Mouse (Mus musculus) small intestine, adult 2 months (tissue): ENCODE measurements around the gene Traf3. TPM values are rescaled to one million over a fixed set of nuclear protein-coding genes. Genes with fewer than 3 reads are reported as not detected.

Experiments
- H3K27ac ChIP-seq: fragments of 200-500 bp; 2 replicates; pipeline ENCODE4 v1.5.1; 2012; ENCODE audit warnings: low read depth, low read length, control low read depth, inconsistent platforms; ENCODE audit not compliant: insufficient read depth
- H3K27me3 ChIP-seq: fragments of 200-500 bp; 2 replicates; pipeline ENCODE4 v1.6.1; 2012; ENCODE audit warnings: mild to moderate bottlenecking, moderate library complexity, low read length, inconsistent platforms; ENCODE audit not compliant: control insufficient read depth, insufficient read depth
- H3K36me3 ChIP-seq: fragments of 200-500 bp; 2 replicates; pipeline ENCODE4 v1.6.1; 2012; ENCODE audit warnings: mild to moderate bottlenecking, low read length, control low read depth, inconsistent platforms; ENCODE audit not compliant: control insufficient read depth, insufficient read depth
- H3K4me1 ChIP-seq: fragments of 200-500 bp; 2 replicates; pipeline ENCODE4 v1.6.1; 2012; ENCODE audit warnings: low read length, inconsistent platforms, mixed read lengths; ENCODE audit not compliant: control insufficient read depth, insufficient read depth, insufficient read length
- H3K4me3 ChIP-seq: fragments of 200-500 bp; 2 replicates; pipeline ENCODE4 v1.5.1; 2012; ENCODE audit warnings: low read depth, mild to moderate bottlenecking, control low read depth, inconsistent platforms, low read length, moderate library complexity
- CTCF ChIP-seq: fragments of 200-500 bp; IDR thresholded peaks from 2 replicates; pipeline ENCODE4 v1.5.1; 2012; ENCODE audit warnings: low read depth, mild to moderate bottlenecking, control low read depth, inconsistent platforms, low read length, moderate library complexity, mixed read lengths; ENCODE audit not compliant: insufficient replicate concordance, insufficient read length; ENCODE audit errors: extremely low read depth
- POLR2A ChIP-seq: fragments of 200-500 bp; IDR thresholded peaks from 2 replicates; pipeline ENCODE4 v1.6.1; 2012; ENCODE audit warnings: low read depth, mild to moderate bottlenecking, control low read depth, inconsistent platforms, low read length, moderate library complexity
- WGBS: fragments of 180-500 bp; shearing (Covaris S2); methylation state at CpG from one replicate; pipeline ENCODE4 v1.1.7; 2018; 5-methylcytosine and 5-hydroxymethylcytosine counted together
- polyA plus RNA-seq: library from polyadenylated mRNA; depleted of rRNA; stranded (reverse); fragments of >200 nt; gene quantifications from 2 replicates; pipeline ENCODE4 v1.2.3, GENCODE M21; 2012

Gene Traf3
- polyA plus RNA-seq, 1 experiment: 13.5 TPM

GRCm38 (mm10) chr12:111154641-111155040 lies 11.5 kb upstream of the Traf3 start:
- Histone ChIP-seq H3K4me1 (peaks cover 6% of the 10 kb centered on the region; the same call in 1 of the 2 replicates), H3K4me3 (no peak overlapping the region), H3K36me3 (no peaks in the 10 kb centered on the region), H3K27ac (no peak overlapping the region), H3K27me3 (no peaks in the 10 kb centered on the region)
- no peak for TF ChIP-seq POLR2A
- TF ChIP-seq CTCF: no peak
- WGBS: 89% methylated on average over 6 of the region's 6 CpGs

DNA sequence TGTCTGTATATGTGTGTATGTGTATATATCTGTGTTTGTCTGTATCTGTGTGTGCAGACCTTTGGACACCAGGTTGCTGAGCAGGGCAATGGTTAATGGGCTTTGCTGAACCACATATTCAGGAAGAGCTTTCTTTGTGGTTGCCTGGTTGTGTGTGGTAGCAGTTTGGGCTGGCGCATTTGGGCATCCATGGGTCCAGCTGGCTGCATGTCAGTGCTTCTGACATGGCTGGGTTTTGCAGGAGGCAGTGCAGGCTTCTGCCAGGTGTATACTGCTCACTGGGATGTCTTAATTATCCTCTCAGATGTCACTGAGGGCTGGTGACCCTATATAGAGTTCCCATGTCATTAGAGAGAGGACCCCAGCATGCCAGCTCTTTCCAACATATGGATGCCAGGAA lies 10.4 kb upstream of the Traf3 start:
- Histone ChIP-seq H3K36me3 (no peaks in the 10 kb centered on the region), H3K27me3 (no peaks in the 10 kb centered on the region), H3K4me1 (peaks cover 9% of the 10 kb centered on the region), H3K4me3 (no peak overlapping the region), H3K27ac (no peak overlapping the region)
- TF ChIP-seq CTCF: no peak
- no peak for TF ChIP-seq POLR2A
- 87% methylated on average over 1 of the region's 1 CpGs for WGBS

- WGBS: 24% methylated on average over 12 of the region's 12 CpGs
- Histone ChIP-seq H3K36me3 (no peaks in the 10 kb centered on the region), H3K4me1 (peaks cover 25% of the 10 kb centered on the region), H3K4me3 (peak overlapping the region; percentile 17; the same call in 1 of the 2 replicates), H3K27ac (peak overlapping the region; percentile 67), H3K27me3 (no peaks in the 10 kb centered on the region)
- TF ChIP-seq CTCF: no peak
Observed at GRCm38 (mm10) chr12:111159659-111160428, 6.3 kb upstream of the Traf3 start.

DNA sequence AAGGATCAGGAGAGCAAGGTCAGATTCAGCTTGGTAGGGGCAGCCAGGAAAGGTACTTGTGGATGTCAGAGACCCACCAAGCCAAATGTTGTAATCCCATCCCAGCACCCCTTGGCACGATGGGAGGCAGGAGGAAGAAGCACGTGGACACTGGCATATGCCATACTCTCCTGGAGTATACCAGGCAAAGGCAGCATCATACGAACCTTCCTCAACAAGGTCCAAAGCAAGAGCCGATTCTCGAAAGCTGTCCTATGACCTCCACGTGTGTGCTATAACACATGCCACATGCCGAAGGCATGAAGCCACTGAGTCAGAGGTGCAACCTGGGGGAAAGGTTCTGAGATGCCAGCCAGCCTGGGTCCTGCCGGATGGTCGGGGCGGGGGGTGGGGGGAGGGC lies 5.3 kb upstream of the Traf3 start:
- no peaks in the 10 kb centered on the region for H3K27me3 ChIP-seq
- H3K36me3 ChIP-seq: no peaks in the 10 kb centered on the region
- H3K27ac ChIP-seq: no peak overlapping the region
- WGBS: 91% methylated on average over 10 of the region's 10 CpGs
- H3K4me1 ChIP-seq: peaks cover 30% of the 10 kb centered on the region
- H3K4me3 ChIP-seq: no peak overlapping the region
- TF ChIP-seq POLR2A (no peak), CTCF (no peak)

GRCm38 (mm10) chr12:111161943-111162311 lies 4.2 kb upstream of the Traf3 start:
- peaks cover 30% of the 10 kb centered on the region for H3K4me1 ChIP-seq
- H3K36me3 ChIP-seq: no peaks in the 10 kb centered on the region
- H3K27me3 ChIP-seq: no peaks in the 10 kb centered on the region
- peak overlapping the region; percentile 11; the same call in 1 of the 2 replicates for H3K27ac ChIP-seq
- WGBS: 33% methylated on average over 7 of the region's 7 CpGs
- no peak for TF ChIP-seq CTCF
- no peak for TF ChIP-seq POLR2A
- peak overlapping the region; percentile 4; the same call in 1 of the 2 replicates for H3K4me3 ChIP-seq

DNA sequence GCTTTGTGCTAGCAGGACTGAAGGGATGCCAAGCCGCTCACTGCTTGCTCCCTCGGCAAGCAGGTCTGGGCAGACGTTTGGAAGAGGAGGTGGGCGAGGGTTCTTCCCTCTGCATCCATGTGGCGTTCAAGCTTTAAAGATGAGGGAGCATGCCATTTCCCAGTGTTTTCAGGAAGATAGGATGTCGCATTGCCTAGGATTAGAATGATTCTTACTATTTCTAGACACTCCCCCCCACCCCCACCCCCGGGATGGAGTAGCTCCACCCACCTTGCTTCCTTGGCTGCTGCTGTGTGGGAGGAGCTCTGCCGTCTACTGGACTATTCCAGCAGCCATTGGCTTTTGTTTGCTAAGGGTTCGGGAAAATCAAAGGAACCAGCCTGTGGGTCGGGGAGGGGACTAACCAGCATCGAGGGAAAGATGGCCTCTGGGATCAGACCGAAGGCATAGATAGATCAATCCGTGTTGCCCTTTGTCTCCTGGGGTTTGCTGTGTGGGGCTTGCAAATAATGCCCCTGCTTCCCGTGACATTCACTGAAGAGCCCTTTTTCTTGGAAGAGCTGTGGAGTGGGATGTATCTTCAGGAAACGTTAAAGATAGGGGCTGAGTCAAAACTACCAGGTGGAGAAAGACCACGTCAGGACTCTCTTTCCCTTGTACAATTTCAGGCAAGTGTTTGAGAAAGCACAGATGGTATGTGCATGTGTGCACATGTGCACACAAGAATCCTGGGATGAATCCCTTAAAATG lies 3.7 kb upstream of the Traf3 start:
- Histone ChIP-seq H3K4me1 (peaks cover 30% of the 10 kb centered on the region), H3K27me3 (no peaks in the 10 kb centered on the region), H3K27ac (peak overlapping the region; percentile 11; the same call in 1 of the 2 replicates), H3K36me3 (no peaks in the 10 kb centered on the region), H3K4me3 (peak overlapping the region; percentile 4; the same call in 1 of the 2 replicates)
- TF ChIP-seq POLR2A: no peak
- no peak for TF ChIP-seq CTCF
- WGBS: 24% methylated on average over 16 of the region's 16 CpGs

GRCm38 (mm10) chr12:111164310-111164751 lies 1.8 kb upstream of the Traf3 start:
- TF ChIP-seq POLR2A (no peak), CTCF (no peak)
- Histone ChIP-seq H3K27me3 (no peaks in the 10 kb centered on the region), H3K27ac (peak overlapping the region; percentile 44), H3K4me1 (peaks cover 32% of the 10 kb centered on the region), H3K4me3 (peak overlapping the region; percentile 52), H3K36me3 (no peaks in the 10 kb centered on the region)
- WGBS: 2% methylated on average over 13 of the region's 13 CpGs
